Mouse (Mus musculus): Measurements from ENCODE around the gene Ogn. TPM values are rescaled to one million over a fixed set of nuclear protein-coding genes. Genes with fewer than 3 reads are reported as not detected.
A peak's percentile ranks its signal among the peaks of the same experiment; 100 is the strongest.

Ogn gene
- polyA plus RNA-seq, 2 experiments from 2014 or later: 0.29 TPM; not detected in 1

DNA sequence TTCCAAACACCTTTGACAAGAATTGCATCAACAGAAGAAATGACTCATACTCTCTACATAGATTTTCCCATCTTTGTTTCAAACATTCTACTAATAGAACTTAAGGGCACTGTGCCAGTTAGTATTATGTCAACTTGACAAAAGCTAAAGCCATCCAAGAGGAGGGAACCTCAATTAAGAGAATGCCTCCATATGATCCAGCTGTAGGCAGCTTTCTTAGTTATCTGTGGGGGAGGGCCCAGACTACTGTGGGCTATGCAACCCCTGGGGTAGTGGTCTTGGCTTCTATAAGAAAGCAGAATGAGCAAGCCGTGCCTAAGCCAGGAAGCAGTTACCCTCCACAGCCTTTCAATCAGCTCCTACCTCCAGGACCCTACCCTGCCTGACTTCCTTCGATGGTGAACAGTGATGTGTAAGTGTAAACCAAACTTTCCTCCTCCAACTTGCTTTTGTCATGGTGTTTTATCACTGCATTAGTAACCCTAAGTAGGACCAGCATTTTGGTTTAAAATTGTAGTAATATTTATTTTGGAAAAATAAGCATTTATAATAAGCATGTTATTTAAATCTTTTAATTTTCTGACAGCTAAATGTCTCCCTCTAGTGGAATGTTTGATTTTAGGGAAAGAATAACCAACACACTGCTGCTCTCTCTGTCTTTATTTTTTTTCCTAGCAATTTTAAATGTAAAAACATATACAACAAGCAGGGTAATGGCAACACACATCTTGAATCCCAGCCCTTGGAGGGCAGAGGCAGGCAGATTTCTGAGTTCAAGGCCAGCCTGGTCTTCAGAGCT, 37.1 kb downstream of the Ogn start:
- no peak for ATAC-seq

DNA sequence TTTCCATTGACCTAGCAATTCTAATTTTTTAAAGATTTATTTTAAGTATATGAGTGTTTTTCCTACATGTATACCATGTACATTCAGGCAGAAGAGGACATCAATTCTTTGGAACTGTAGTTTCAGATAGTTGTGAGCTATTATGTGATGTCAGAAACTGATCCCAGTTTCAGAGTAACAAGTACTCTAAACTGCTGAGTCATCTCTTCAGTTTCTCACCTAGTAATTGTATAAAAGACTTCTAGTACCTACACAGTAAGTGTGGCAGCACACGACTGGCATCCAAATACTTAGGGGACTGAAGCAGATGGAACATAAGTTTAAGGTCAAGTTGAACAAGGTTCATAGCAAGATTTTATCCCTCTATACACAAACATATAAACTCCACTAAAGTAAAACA, 38.2 kb downstream of the Ogn start:
- no peak for ATAC-seq

DNA sequence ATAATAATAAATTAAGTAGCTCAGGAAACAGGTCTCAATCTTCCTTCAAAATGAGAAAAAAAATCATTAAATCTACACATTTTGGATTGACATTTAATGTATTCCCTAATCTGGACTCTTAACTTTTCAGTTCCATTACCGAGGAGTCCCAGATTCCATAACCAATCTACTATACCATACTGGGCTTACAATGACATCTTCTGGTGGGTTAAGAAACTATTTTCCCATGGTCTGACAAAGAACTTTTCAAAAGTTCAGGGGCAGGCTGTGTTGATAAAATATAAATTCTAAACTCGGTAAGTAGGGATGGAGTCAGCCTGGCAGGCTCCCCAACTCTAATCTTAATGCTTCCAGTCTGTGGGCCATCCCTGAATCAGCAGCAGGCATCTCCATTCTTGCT, 43.3 kb downstream of the Ogn start:
- no peak for ATAC-seq

DNA sequence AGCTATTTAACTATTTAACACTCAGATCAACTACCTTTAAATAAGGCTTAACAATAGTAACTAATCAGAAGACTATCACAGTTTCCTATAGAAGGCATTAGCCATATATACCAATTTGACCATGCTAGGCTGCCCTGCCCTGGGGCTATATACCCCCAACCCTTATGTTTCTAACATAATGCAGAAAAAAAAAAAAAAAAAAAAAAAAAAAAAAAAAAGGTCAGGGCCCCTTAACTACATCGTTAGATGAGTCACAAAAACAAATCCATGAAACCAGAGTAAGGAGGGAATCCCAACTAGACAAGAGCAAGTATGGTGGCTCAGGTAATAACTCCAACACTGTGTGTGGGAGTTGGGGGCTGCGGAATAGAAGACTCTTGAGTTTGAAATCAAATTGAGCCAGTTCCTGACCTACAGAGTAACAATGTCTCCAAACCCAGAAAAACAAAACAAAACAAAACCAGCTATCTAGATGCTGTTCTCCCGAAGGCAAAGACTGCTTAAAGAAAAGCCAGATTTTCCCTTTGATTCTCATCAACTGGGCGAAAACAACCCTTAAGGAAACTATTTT, 44.0 kb downstream of the Ogn start:
- ATAC-seq: no peak

DNA sequence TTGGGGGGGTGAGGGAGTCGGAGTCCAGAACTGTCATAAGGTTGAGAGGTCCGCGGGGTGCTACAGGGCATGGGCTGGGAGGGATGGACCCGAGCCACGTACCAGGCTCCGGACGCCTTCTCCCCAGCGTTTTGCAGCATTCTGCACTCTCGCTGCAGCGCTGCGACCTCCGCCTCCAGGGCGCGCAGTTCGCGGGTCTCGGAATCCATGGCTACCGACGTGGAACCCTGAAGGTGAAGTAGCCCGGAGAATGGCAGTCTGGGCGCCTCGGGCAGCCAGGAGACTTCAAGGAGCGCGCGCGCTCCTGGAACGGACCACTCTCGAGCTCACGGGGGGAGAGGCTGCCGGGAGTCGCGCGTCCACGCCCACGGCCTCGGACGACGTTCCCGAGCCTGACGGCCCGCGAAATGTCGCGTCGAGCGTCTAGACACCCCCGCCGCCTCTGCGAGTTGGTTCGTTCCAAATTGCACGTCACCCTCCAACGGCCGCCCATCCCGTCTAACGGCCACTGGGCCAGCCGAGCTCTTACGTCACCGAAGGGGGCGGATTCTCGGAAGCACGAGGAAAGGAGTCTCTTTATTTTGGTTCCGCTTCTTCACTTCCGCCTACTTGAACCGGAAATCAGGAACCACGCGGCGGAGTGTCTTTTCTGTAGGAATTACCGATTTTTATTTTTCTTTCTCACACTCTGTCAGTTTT, 44.8 kb downstream of the Ogn start, which contains the start of the genes Cenpp and Nol8:
Gene Cenpp, minus strand, starts transcription at position 305 of the 699 bp plus-strand sequence.
Gene Nol8, plus strand, starts transcription at position 598 of the 699 bp plus-strand sequence.
- ATAC-seq: peak; percentile 96

DNA sequence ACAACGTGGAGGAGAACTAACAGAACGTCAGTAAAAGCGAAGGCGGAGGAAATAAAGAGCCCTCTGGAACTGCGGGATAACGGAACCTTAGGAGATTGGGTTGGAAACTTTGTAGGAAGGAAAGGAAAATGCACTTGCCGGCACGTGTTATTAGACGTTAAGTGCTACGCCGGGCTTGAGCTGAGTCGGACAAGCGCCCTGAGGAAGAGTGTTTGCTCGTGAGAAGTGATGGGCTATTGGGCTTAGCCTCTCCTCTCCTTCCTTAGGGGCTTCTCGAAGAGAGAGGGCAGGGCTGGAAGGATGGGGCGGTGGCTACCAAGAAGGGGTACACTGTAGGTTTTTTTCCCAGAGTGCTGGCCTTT, 45.3 kb downstream of the Ogn start:
- no peak for ATAC-seq

Other genes starting within 250 kb of the Ogn start
- 1 to 10 TPM; 2.7 to 4.6 TPM for gene Ippk, start 186.8 kb upstream of the Ogn start, polyA plus RNA-seq (2017; shearing (Covaris generic))
- gene Tes3-ps, start 114.7 kb upstream of the Ogn start, polyA plus RNA-seq (2017; shearing (Covaris generic)): 1 to 10 TPM; 6.6 to 7.3 TPM
- under 1 TPM; 0.08 to 0.26 TPM for gene Ecm2, start 103.2 kb upstream of the Ogn start, polyA plus RNA-seq (2017; shearing (Covaris generic))
- gene Aspn, start 63.6 kb upstream of the Ogn start, polyA plus RNA-seq (2017; shearing (Covaris generic)): under 1 TPM; 0.27 to 0.46 TPM
- under 1 TPM; 0.41 to 0.65 TPM for gene Omd, start 25.6 kb upstream of the Ogn start, polyA plus RNA-seq (2017; shearing (Covaris generic))
- 10 to 100 TPM in 1 of 2 experiments, 1 to 10 TPM in 1; 8.9 to 10.0 TPM for gene Cenpp, start 44.7 kb downstream of the Ogn start, polyA plus RNA-seq (2017; shearing (Covaris generic))
- gene Nol8, start 45.0 kb downstream of the Ogn start, polyA plus RNA-seq (2017; shearing (Covaris generic)): 10 to 100 TPM; 40.7 to 42.2 TPM
- 10 to 100 TPM; 36.3 to 36.4 TPM for gene Iars, start 74.1 kb downstream of the Ogn start, polyA plus RNA-seq (2017; shearing (Covaris generic))
- gene Gm30302, start 191.0 kb downstream of the Ogn start, polyA plus RNA-seq (2017; shearing (Covaris generic)): not detected

Data from activated CD4-positive, CD25-positive, alpha-beta regulatory T cell, adult 4 months (primary cell).